Mouse (Mus musculus) megakaryocyte, embryonic 14.5 days (primary cell): ENCODE data around the gene A930004D18Rik.

Experiments used
- FLI1 ChIP-seq: IDR thresholded peaks from 2 replicates; pipeline ENCODE4 v1.6.1; 2012; ENCODE audit warnings: low read length, inconsistent platforms, mixed read lengths
- GATA1 ChIP-seq: IDR thresholded peaks from 3 replicates; pipeline ENCODE4 v1.6.1; 2012; ENCODE audit warnings: mixed read lengths, low read length, inconsistent platforms, borderline replicate concordance

DNA sequence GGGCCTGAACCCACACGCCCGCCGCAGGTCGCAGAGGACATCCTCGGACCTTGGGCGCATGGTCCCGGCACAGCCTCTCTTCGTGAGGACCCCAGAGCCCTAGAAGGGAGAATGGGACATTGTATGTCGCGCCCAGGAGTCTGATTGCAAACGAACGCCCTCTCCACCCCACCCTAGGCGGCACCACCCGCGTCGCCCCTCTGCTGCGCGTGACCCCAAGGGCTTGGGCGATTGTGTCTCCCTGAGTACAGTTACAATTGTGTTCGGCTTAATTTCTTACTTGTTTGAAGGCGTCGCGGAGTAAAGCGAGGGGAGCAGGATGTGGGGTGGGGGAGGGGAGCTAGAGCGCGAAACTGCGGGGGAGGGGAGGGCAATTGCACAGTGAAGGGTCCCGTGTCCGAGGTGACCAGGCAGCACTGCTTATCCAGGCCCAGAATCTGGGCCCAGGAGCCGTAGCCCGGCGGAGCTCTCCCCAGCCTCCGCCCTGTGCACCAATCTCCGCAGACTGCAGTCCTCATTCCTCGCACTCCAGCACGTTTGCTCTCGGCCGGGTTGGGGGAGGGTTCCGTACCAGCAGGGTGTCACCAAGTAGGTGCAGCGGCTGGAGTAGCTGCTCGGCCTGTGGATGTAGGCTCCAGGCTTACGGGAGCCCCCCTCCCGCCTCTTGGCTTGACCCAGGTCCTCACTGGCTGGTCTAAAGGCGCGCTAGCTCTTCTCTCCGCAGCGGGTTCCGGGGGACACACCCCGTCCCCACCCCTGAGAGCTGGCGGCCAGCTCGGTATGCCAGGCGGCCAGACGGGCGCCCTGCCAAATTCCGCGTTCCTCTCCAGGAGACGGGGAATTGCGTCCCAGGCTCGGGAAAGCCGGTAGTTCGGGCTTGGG is 9.2 kb downstream of the A930004D18Rik start:
- no peak for TF ChIP-seq GATA1
- TF ChIP-seq FLI1 = no peak
